In genomic region chr4:128961301-128962028, GRCm38 (mm10) we compare ENCODE assay signal across 8 mouse cellular contexts. TPM values are rescaled to one million over a fixed set of nuclear protein-coding genes. Genes with fewer than 3 reads are reported as not detected.
A peak's percentile ranks its signal among the peaks of the same experiment; 100 is the strongest.
DNase-seq lines count a peak whose midpoint lies in the region; ATAC-seq and TF ChIP-seq lines count a peak whose summit lies in the region.

No protein-coding gene starts in this region.

- dilution Hi-C loops in CH12.LX (cut with MboI; ENCODE audit: extremely low pct_ligation_motif_present, extremely low pct_unique_long_range_greater_than_20kb, low sequenced_read_pairs): no loop called here

- no peak for TF ChIP-seq CTCF in CH12.LX (conservative IDR thresholded peaks at IDR 0.05 in 1 of 2, IDR thresholded peaks at IDR 0.05 in 1 of 2; ENCODE audit: low read depth in 2 of 2, low read length in 2 of 2)
- TF ChIP-seq CTCF in liver, embryonic 14.5 days (IDR thresholded peaks at IDR 0.05; ENCODE audit: low read depth): no peak

- no peak overlapping the region for H3K27ac ChIP-seq in heart, embryonic 11.5 days (ENCODE audit: low read depth, low read length)
- H3K27ac ChIP-seq in CH12.LX (ENCODE audit: insufficient read depth, low read depth): no peak overlapping the region
- peak overlapping the region; percentile 92 for H3K27ac ChIP-seq in forebrain, embryonic 10.5 days
- no peak overlapping the region for H3K27ac ChIP-seq in liver, embryonic 14.5 days

- H3K36me3 ChIP-seq in heart, embryonic 11.5 days (ENCODE audit: control insufficient read depth, insufficient read depth, low read length): no peaks in the 10 kb centered on the region
- H3K36me3 ChIP-seq in CH12.LX (replicated peaks in 1 of 2; ENCODE audit: control insufficient read depth in 1 of 2, insufficient read depth in 1 of 2, low read length in 1 of 2): no peaks in the 10 kb centered on the region
- no peaks in the 10 kb centered on the region for H3K36me3 ChIP-seq in forebrain, embryonic 10.5 days (replicated peaks)
- H3K36me3 ChIP-seq in liver, embryonic 14.5 days (replicated peaks; ENCODE audit: control insufficient read depth, insufficient read depth, low read depth): no peaks in the 10 kb centered on the region

- H3K4me2 ChIP-seq in heart, embryonic 11.5 days: peak overlapping the region; percentile 93
- H3K4me2 ChIP-seq in CH12.LX (ENCODE audit: insufficient read depth, low read depth, poor library complexity, severe bottlenecking): peak overlapping the region; percentile 94; the same call in 1 of the 2 replicates
- peak overlapping the region; percentile 69 for H3K4me2 ChIP-seq in liver, embryonic 14.5 days (ENCODE audit: low read depth)

- in situ Hi-C loops in CH12.LX (cut with MboI; ENCODE audit: low pct_ligation_motif_present, low pct_unique_long_range_greater_than_20kb, low sequenced_read_pairs): no loop called here

- no peaks in the 10 kb centered on the region for H3K9me3 ChIP-seq in heart, embryonic 11.5 days (replicated peaks; ENCODE audit: control insufficient read depth, low read length)
- no peaks in the 10 kb centered on the region for H3K9me3 ChIP-seq in CH12.LX (replicated peaks; ENCODE audit: low read length)
- H3K9me3 ChIP-seq in forebrain, embryonic 10.5 days: no peaks in the 10 kb centered on the region
- H3K9me3 ChIP-seq in liver, embryonic 14.5 days (ENCODE audit: control insufficient read depth, low read length): no peaks in the 10 kb centered on the region

- TF ChIP-seq POLR2A in CH12.LX (IDR thresholded peaks at IDR 0.05; ENCODE audit: low read depth, low read length): no peak

- peak overlapping the region; percentile 72 for H3K4me3 ChIP-seq in heart, embryonic 11.5 days (ENCODE audit: low read depth, low read length)
- peak overlapping the region; percentile 60 to 64 (median 63) for H3K4me3 ChIP-seq in CH12.LX (replicated peaks in 1 of 3; ENCODE audit: low read depth in 2 of 3, low read length in 2 of 3, poor library complexity in 1 of 3)
- peak overlapping the region; percentile 78 for H3K4me3 ChIP-seq in forebrain, embryonic 10.5 days
- H3K4me3 ChIP-seq in liver, embryonic 14.5 days (ENCODE audit: insufficient read depth in 1 of 2, low read depth in 2 of 2, low read length in 2 of 2): peak overlapping the region; percentile 48 to 57; a peak in 3 of 4 replicates

- TF ChIP-seq EP300 in CH12.LX (IDR thresholded peaks at IDR 0.05; ENCODE audit: low read length): no peak
- no peak for TF ChIP-seq EP300 in liver, embryonic 14.5 days (IDR thresholded peaks at IDR 0.05; ENCODE audit: low read depth)

- 4% methylated on average over 16 of the region's 16 CpGs for WGBS in heart, embryonic 11.5 days (ENCODE audit: insufficient replicate concordance)
- 6% methylated on average over 16 of the region's 16 CpGs for WGBS in forebrain, embryonic 10.5 days
- WGBS in liver, embryonic 14.5 days (ENCODE audit: insufficient replicate concordance): 7% methylated on average over 16 of the region's 16 CpGs

- peaks cover 39% of the 10 kb centered on the region for H3K27me3 ChIP-seq in heart, embryonic 11.5 days (ENCODE audit: control insufficient read depth, insufficient read depth, low read length)
- H3K27me3 ChIP-seq in CH12.LX (replicated peaks): peaks cover 47% of the 10 kb centered on the region
- H3K27me3 ChIP-seq in forebrain, embryonic 10.5 days (ENCODE audit: poor library complexity, severe bottlenecking): peaks cover 49% of the 10 kb centered on the region
- H3K27me3 ChIP-seq in liver, embryonic 14.5 days (ENCODE audit: control insufficient read depth, insufficient read depth, low read length): peaks cover 34% of the 10 kb centered on the region

- H3K79me2 ChIP-seq in CH12.LX (replicated peaks; ENCODE audit: control insufficient read depth, extremely low read depth, insufficient read depth, poor library complexity, severe bottlenecking): no peaks in the 10 kb centered on the region

- ATAC-seq in heart, embryonic 11.5 days (replicated peaks; ENCODE audit: insufficient number of reproducible peaks, low FRiP score, low TSS enrichment): no peak
- no peak for ATAC-seq in liver, embryonic 14.5 days (ENCODE audit: insufficient read depth)

- DNase-seq in heart, adult 8-10 months (ENCODE audit: low spot score): no peak
- no peak for DNase-seq in CH12.LX (ENCODE audit: extremely low read depth)
- DNase-seq in forebrain, embryonic 10.5 days (ENCODE audit: extremely low spot score, low spot score): no peak
- no peak for DNase-seq in liver, embryonic 14.5 days (ENCODE audit: low read depth in 3 of 3, low spot score in 3 of 3)
- no peak for DNase-seq in Muller cell, postnatal 12 days (ENCODE audit: inconsistent ontology term)
- no peak for DNase-seq in layer of hippocampus, adult 9-10 months (ENCODE audit: low spot score)
- no peak for DNase-seq in layer of hippocampus, adult 11-12 months (ENCODE audit: low spot score)

- H3K4me1 ChIP-seq in heart, embryonic 11.5 days (ENCODE audit: control insufficient read depth, insufficient read depth, low read length): peaks cover 12% of the 10 kb centered on the region
- H3K4me1 ChIP-seq in CH12.LX (ENCODE audit: control insufficient read depth in 1 of 2, insufficient read depth in 2 of 2): peaks cover 8 to 16% of the 10 kb centered on the region in 2 experiments
- peaks cover 54% of the 10 kb centered on the region for H3K4me1 ChIP-seq in forebrain, embryonic 10.5 days
- peaks cover 0 to 5% of the 10 kb centered on the region in 2 experiments; a peak in 1 of 4 replicates for H3K4me1 ChIP-seq in liver, embryonic 14.5 days (replicated peaks; ENCODE audit: control insufficient read depth in 2 of 2, insufficient read depth in 2 of 2, low read length in 1 of 2)

- H3K9ac ChIP-seq in heart, embryonic 11.5 days (ENCODE audit: low read depth, low read length): peak overlapping the region; percentile 74
- peak overlapping the region; percentile 33; the same call in 1 of the 2 replicates for H3K9ac ChIP-seq in CH12.LX (ENCODE audit: insufficient read depth, low read depth)
- H3K9ac ChIP-seq in liver, embryonic 14.5 days (replicated peaks): no peak overlapping the region

- TF ChIP-seq RAD21 in CH12.LX (IDR thresholded peaks at IDR 0.05; ENCODE audit: low read depth, low read length): no peak

TF ChIP-seq in CH12.LX, 34 proteins besides CTCF, POLR2A, EP300 and RAD21:
- TF ChIP-seq UBTF (IDR thresholded peaks at IDR 0.05; ENCODE audit: low read depth, low read length) (no peak), ZNF384 (IDR thresholded peaks at IDR 0.05; ENCODE audit: low read depth, low read length) (peak; percentile 86)

RNA-seq across cellular contexts. Expression of gene Azin2, which starts 0.8 kb away (rescaled TPM):
- 4.1 and 4.6 TPM in 2 replicates for polyA plus RNA-seq in heart, embryonic 11.5 days (2014; fragmentation: Nextera tagmentation; extraction: Ambion mirVana)
- 1 to 10 TPM; 2.5 to 5.5 (median 3.2) TPM for total RNA-seq in heart, adult 8-10 months (2022)
- total RNA-seq in CH12.LX (2012; rRNA removed) (0.63 and 1.7 TPM in 2 replicates), CH12.LX (2014; rRNA removed) (0.58 and 0.91 TPM in 2 replicates)
- 2.1 and 2.4 TPM in 2 replicates for polyA plus RNA-seq in CH12.LX (2012; ENCODE audit: insufficient read length, low read depth)
- polyA plus RNA-seq in forebrain, embryonic 10.5 days (2016; fragmentation: Nextera tagmentation; extraction: Ambion mirVana): 10.5 and 12.0 TPM in 2 replicates
- 0.47 and 0.62 TPM in 2 replicates for polyA plus RNA-seq in liver, embryonic 14.5 days (2012; rRNA removed)
- 0.27 and 0.59 TPM in 2 replicates for polyA plus RNA-seq in liver, embryonic 14.5 days (2014; fragmentation: Nextera tagmentation; extraction: Ambion mirVana)

RNA-seq across cellular contexts. Expression of gene Ak2, which starts 30.3 kb away (rescaled TPM):
- polyA plus RNA-seq in heart, embryonic 11.5 days (2014; fragmentation: Nextera tagmentation; extraction: Ambion mirVana): 139 and 147 TPM in 2 replicates
- 10 to 100 TPM; 58.0 to 66.2 (median 62.3) TPM for total RNA-seq in heart, adult 8-10 months (2022)
- total RNA-seq in CH12.LX (2012; rRNA removed) (269 and 278 TPM in 2 replicates), CH12.LX (2014; rRNA removed) (280 and 293 TPM in 2 replicates)
- 343 and 363 TPM in 2 replicates for polyA plus RNA-seq in CH12.LX (2012; ENCODE audit: insufficient read length, low read depth)
- 237 and 245 TPM in 2 replicates for polyA plus RNA-seq in forebrain, embryonic 10.5 days (2016; fragmentation: Nextera tagmentation; extraction: Ambion mirVana)
- 44.6 and 68.3 TPM in 2 replicates for polyA plus RNA-seq in liver, embryonic 14.5 days (2012; rRNA removed)
- 94.0 and 101 TPM in 2 replicates for polyA plus RNA-seq in liver, embryonic 14.5 days (2014; fragmentation: Nextera tagmentation; extraction: Ambion mirVana)
